Comparison of ENCODE assay signal across 1 mouse cellular context in the genomic region with DNA sequence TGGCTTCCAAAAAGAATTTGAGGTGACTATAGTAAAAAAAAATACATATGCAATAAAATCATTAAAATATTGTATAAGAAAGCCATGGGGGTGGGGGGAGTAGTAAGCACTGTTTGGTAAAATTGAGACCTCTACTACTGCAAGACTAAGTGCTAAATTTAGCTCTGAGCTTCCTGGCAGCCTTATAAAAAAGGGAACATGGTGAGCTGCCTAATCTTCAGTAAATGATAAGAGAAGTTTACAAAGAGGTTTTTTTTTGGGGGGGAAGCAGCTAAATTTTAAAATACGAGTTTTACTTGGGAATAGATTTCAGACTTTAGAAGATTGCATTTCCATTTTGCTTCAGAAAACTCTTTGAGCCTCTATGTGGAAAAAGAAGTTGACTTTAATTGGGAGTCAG.
TF ChIP-seq lines count a peak whose summit lies in the region.

No protein-coding gene starts in this region.

TF ChIP-seq in MEL, 35 proteins besides CTCF, POLR2A, EP300 and RAD21:
- TF ChIP-seq ZNF384 (IDR thresholded peaks at IDR 0.05; ENCODE audit: low read depth, low read length), result peak; percentile 86
- TF ChIP-seq MAZ (IDR thresholded peaks at IDR 0.05; ENCODE audit: low read depth, low read length), result no peak
- no peak for TF ChIP-seq ZC3H11A (IDR thresholded peaks at IDR 0.05; ENCODE audit: low read depth, low read length)
- peak; percentile 44; the same call in 1 of the 2 replicates for TF ChIP-seq ETS1 (IDR thresholded peaks at IDR 0.05; ENCODE audit: low read depth, low read length)
- TF ChIP-seq MEF2A (IDR thresholded peaks at IDR 0.05; ENCODE audit: extremely low read depth, insufficient replicate concordance, low read depth, low read length, poor library complexity, severe bottlenecking), result peak; percentile 93
- no peak for TF ChIP-seq SIN3A (IDR thresholded peaks at IDR 0.05; ENCODE audit: low read length)
- peak; percentile 69 for TF ChIP-seq GATA1 (IDR thresholded peaks at IDR 0.05; ENCODE audit: low read depth, low read length)
- peak; percentile 67; the same call in 1 of the 2 replicates for TF ChIP-seq RCOR1 (IDR thresholded peaks at IDR 0.05; ENCODE audit: low read depth, low read length)
- TF ChIP-seq POLR2AphosphoS2 (IDR thresholded peaks at IDR 0.05; ENCODE audit: low read length), result no peak
- TF ChIP-seq HCFC1 (IDR thresholded peaks at IDR 0.05; ENCODE audit: low read depth, low read length), result no peak
